Mouse (Mus musculus): ENCODE results near the gene Fam76a.

- TF ChIP-seq POLR2A (IDR thresholded peaks at IDR 0.05; ENCODE audit: extremely low read depth, insufficient read depth, low read length) (no peak), CTCF (IDR thresholded peaks at IDR 0.05; ENCODE audit: extremely low read depth, insufficient read depth, low read length) (no peak)
Measured at GRCm38 (mm10) chr4:132898197-132898596, 24.2 kb downstream of the Fam76a start.

Data from cortical plate, adult 2 months (tissue).